Mouse (Mus musculus): ENCODE data around the gene Pck1.

- TF ChIP-seq POLR2A (IDR thresholded peaks at IDR 0.05; ENCODE audit: insufficient read depth, low read depth, low read length) = no peak
- TF ChIP-seq CTCF (IDR thresholded peaks at IDR 0.05; ENCODE audit: insufficient read depth, low read depth, low read length) = no peak
These were observed 31.7 kb downstream of the Pck1 start for GRCm38 (mm10) chr2:173184475-173185080.
